Mouse (Mus musculus): ENCODE data around the gene Emc10.

Emc10 gene

DNA sequence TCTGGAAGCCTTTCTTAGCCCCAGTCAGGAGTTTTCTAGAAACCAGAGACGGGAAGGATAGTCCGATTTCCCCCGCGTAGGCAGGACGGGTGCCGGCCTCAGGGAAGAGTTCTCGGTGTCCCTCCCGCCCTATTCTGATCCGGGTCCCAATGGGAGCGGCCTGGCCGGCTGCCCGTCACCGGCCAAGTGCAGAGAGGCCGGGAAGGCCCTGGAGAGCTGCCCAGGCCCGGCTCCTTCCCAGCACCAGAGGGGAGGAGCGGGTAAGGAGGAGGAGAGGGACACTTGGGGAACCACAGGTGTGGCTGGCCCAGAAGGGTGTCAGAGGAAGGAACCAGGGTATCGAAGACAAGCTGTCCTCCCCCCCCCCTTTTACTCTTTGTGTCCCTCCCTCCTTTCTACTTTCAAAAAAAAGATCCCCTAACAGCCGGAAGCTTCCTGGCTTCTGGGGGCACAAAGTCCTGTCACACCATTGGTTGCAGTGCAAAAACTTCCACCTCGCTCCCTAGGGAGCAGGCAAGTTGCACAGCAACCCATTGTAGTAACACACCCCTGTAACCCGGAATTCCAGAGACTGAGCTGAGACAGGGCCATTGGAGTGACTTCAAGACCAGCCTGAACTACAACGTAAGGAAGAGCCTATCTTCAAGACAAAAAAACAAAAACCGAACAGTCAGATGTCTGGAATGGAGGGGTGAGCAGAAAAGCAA lies 28.9 kb upstream of the Emc10 start:
- in situ Hi-C loops (cut with MboI), result no loop called here

DNA sequence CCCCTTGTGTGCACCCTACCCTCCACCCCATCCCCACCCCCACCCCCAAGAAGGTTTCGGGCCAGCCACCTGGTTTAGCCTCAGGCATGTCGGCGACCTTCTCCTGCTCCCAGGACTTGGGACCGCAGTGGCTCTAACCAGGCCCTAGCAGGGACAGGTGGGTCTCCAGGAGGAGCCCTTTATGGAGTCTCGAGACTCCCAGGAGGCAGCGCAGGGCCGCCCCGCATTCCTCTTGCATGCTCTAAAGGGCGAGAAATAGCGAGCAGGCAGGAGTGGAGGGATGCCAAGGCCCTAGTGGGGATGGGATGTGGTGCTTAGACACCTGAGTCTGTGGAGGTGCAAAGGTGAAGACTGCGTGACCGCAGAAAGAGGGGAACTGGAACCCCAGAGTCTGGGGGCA lies 28.2 kb upstream of the Emc10 start, which contains the start of gene Mybpc2:
Gene Mybpc2, minus strand, starts transcription at position 155 of the 400 bp plus-strand sequence.
- in situ Hi-C loops (cut with MboI), result no loop called here

DNA sequence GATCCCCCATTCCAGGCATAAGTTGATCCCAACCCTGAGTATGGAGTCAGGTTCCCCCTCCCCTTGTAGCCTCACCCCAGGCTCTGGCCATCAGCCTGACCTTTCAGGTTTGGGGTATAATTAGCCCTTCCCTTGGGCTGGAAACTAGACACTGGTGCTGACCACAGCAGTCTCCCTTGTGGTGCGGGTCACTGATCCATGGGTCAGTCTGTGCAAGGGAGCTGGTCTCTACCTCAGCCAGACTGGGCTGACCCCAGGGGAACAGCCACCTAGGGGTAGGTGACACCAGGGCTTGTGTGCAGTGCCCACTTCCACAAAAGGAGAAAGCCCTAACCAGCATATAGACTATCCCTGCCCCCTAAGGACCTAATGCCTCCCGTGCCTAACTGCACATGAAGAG lies 26.7 kb upstream of the Emc10 start:
- in situ Hi-C loops (cut with MboI), result no loop called here

DNA sequence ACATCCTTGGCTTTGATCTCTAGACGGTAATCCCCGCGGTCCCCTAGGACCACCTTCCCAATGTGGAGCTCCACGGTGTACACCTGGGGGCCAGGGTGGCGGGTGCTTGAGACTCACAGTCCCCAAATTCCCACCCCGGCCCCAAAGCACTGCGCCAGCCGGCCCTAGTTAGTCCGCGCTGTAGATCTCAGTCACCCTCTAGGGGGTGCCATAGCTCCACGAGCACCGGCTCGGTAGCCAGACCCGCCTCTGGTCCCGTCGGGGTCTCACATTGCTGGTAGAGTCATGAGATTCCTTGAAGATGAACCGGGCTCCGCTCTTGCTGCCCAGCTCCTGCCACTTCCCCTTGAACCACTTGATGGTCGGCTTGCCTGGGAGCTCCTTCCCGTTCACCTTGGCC lies 25.4 kb upstream of the Emc10 start:
- in situ Hi-C loops (cut with MboI), result no loop called here

DNA sequence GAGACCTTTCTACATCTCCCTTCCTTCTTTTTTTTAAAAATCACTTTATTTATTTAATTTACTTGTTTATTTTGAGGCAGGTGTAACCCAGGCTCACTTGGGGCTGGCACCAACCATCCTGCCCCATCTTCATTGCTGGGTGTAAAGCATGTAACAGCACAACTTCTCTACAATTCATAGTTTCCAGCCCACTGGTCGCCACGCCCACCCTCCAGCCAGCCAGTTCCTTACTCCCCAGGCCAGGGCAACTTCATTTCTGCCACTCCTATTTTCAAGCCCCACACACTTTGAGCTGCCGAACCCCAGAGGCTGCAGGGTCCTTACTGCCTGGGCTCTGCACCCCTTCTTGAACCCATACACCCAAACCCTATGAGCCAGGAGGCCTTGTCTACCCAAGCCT lies 24.7 kb upstream of the Emc10 start:
- in situ Hi-C loops (cut with MboI), result no loop called here

DNA sequence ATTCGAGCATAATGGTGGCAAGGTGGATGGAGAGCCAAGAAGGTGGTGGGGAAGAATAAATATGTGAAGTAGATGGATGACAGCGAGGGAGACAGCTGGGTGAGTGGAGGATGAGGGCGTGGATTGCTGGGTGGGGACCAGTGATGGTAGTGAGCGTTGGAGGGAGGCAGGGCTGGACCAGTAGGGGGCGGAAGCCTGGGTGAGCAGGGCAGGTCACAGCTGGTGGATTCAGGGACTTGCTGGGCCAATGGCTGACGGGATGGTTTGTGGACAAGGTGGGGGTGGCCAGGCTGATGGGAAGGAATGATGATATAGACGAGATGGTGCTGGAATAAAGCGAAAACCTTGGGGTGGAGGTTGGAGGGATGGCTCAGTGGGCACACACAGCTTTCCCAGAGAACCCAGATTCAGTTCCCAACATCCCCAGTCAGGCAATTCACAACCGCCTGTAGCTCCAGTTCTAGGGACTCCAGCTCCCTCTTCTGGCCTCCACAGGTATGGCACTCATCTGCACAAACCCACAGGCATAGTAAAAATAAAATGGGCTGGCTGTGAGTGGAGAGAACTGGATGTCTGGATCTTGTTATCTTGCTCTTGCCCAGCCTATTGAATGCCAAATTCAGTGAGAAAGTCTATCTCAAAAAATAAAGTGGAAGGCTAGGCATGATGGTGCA lies 23.0 kb upstream of the Emc10 start:
- in situ Hi-C loops (cut with MboI), result no loop called here

DNA sequence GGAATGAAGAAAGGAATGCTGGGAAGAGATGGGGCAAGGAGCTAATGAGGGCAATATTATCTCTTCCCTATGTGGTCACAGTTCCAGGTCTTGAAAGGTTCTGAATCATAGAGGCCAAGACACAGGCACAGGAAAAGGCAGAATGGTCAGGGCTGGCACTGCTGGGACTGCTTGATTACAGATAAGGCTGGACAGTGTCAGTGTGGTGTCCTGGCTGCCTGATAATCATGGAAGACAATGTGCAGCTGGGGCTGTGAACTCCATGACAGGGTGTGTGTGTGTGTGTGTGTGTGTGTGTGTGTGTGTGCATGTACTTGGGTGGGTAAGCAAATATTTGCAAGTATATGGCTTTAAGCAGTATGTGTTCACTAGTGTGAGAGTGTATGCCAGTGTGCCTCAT lies 11.2 kb upstream of the Emc10 start:
- in situ Hi-C loops (cut with MboI), result loop anchor here (5.0 kb wide), 1 partner anchor 135 kb away; no protein-coding TSS in a partner anchor

DNA sequence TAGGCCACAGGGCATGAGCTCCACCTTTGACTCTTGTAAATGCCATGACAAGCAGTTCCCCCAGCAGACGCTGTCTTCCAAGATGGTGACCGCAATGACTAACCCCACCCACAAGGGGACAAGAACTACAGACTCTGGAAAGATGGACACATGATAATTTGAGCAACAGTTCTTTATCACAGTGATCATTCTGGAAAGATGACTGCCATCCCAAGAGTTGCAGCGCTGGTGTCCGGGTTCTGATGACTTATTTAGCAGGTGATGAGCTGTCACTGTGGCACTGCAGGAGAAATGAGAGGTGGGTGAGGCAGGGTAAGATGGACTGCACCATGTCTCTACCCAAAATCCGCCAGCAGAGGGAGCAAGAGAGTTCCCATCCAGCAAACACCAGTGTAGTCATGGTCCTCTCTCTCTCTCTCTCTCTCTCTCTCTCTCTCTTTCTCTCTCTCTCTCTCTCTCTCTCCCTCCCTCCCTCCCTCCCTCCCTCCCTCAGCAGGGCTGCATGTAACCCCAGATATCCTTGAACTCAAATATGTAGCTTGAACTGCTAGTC lies 5.3 kb upstream of the Emc10 start:
- in situ Hi-C loops (cut with MboI), result no loop called here

DNA sequence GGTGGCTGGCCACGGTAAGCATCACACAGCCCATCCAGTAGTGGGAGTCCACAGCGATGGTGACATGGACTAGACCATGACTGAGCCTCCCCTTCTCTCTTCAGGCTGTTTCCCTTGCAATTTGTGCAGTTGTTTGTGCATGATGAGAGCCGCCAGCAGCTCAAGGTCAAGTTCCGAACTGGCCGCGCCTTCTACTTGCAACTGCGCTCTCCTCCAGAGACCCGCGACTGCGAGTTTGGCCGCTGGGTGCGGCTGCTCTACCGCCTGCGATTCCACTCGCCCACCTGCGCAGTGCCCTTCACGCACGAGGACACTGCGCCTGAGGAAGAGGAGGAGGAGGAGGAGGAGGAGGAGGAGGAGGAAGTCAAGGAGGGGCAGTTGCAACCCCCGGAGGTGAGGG lies 3.7 kb upstream of the Emc10 start:
- in situ Hi-C loops (cut with MboI), result no loop called here

DNA sequence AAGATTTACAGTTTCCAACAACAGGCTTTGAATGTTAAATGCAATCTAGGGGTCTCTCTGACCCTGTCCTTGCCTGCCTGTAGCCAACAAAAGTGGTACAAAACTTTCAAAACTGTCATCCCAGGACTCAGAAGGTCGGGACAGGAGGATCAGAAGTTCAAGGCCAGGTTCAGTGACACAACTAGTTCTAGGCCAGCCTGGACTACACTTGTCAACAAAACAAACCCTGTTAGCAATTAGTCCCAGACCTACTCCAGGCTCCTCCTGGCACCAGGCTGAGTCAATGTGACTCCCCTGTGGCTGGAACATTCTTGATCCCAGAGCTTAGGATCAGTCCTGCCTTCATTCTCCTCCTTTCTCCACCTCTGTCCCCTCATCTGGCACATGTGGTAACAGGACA lies 2.6 kb upstream of the Emc10 start:
- in situ Hi-C loops (cut with MboI), result loop anchor here (25.0 kb wide), 1 partner anchor 237 kb away; the partner anchor contains the start of genes Acp4 and Gm15517

DNA sequence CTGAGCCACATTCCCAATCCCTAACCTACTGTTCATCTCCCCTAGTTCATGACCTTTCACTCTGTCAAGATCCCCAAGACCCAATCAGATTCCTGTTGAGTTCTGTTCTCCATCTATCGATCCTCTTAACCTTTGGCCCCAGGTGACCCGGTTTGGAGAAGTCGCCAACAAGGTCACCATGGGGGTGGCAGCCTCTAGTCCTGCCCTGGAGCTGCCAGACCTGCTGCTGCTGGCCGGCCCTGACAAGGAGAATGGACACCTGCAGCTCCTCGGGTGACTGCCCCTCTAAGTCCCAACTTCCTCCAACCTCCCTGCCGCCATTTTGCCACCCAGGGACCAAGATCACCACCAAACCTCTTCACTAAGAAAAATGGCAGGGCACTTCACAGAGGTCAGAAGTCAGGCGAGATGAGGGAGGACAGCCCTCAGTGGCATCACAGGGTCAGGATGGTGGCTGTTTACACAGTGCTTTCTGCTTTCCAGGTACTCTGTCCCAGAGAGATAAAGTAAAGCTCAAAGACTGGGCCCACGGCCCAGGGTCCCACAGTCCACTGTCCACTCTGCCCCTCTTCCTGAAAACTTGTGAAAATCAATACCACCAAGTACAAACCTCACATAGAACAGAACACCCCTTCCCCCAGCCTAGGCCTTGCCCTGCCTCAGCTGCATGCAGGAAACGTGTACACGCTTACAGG lies 1.2 kb upstream of the Emc10 start:
- in situ Hi-C loops (cut with MboI), result loop anchor here (25.0 kb wide), 1 partner anchor 235 kb away; the partner anchor contains the start of genes Acp4 and Gm15517

DNA sequence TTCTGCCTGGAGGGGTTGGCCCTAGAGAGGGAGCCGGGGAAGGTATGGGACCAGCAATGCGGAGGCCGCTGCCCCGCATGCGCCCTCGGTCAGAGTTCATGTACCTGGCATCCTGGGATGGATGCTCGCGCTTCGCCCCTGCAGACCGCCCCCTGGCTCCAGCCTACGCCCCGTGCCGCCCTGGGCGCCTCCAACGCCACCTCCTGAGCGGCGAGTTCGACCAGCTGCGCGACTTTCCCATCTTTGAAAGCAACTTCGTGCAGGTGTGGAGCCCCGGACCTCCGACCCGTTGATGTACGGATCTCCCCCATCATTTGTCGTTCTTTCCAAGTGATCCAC lies 411 bp upstream of the Emc10 start:
- in situ Hi-C loops (cut with MboI), result loop anchor here (25.0 kb wide), 1 partner anchor 234 kb away; the partner anchor contains the start of genes Acp4 and Gm15517

DNA sequence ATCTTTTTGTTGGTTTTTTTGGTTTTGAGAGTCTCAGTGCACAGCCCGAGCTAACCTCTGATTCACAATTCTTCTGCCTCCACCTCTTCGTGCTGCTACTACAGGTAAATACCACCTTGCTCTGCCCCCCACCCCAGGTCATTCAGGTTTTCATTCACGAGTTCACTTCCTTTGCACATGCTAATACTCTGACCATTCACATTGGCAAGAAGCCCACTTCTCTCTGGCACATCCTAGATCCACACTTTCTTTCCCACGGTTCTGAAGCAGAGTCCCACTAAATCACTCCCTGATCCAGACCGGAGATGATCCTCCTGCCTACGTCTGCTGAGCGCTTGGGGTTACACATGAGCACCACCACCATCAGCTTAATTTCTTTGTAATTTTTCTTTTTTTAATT lies 1.2 kb downstream of the Emc10 start:
- in situ Hi-C loops (cut with MboI), result loop anchor here (25.0 kb wide), 1 partner anchor 233 kb away; the partner anchor contains the start of genes Acp4 and Gm15517

DNA sequence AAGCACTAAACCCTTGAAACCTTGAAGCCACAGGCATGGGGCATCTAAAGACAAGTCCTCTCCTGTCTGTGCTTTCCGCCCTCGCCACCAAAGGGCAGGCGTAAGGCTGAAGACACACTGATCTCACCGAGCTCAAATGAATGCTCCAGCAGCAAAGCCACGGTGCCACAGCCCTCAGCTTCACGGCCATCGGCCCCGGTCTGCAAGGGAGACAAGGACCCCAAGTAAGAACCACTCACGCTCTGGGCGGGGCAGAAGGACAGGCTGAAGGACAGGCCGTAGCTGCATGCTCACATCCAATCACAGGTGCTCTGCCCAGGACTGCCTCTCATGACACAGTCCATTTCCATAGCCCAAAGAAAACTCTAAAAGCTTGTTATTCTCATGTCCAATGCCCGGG lies 1.6 kb downstream of the Emc10 start:
- in situ Hi-C loops (cut with MboI), result loop anchor here (25.0 kb wide), 1 partner anchor 232 kb away; the partner anchor contains the start of genes Acp4 and Gm15517

DNA sequence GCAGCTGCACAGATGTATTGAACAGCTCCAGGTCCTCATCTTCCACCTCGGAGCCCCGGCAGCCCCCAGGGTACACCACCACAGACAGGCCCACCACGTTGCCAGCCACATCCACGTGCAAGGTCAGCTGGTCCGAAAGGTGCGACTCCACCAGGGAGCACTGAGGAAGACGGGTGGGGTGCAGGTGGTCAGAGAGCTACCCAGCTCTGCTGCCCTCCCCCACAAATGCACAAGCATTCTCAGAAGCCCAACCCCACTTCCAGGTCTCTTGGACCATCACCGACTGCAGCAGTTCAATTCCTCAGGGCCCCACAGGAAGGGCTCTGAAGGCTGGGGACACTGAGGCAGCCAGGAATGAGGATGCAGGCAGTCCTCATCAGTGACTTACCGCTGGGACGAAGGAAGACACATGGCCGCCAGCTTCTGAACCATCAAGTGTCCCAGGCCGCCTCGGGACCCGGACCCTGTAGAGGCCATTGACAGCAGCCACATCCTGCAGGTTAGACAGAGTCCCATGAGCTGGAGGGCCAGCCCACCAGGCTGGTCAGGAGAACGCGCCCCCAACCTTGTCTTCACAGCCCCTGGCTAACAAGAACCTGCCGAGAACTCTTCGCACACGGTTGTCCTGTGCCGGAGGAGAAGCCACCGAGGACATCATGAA lies 4.0 kb downstream of the Emc10 start:
- in situ Hi-C loops (cut with MboI), result loop anchor here (25.0 kb wide), 1 partner anchor 230 kb away; the partner anchor contains the start of genes Acp4 and Gm15517

DNA sequence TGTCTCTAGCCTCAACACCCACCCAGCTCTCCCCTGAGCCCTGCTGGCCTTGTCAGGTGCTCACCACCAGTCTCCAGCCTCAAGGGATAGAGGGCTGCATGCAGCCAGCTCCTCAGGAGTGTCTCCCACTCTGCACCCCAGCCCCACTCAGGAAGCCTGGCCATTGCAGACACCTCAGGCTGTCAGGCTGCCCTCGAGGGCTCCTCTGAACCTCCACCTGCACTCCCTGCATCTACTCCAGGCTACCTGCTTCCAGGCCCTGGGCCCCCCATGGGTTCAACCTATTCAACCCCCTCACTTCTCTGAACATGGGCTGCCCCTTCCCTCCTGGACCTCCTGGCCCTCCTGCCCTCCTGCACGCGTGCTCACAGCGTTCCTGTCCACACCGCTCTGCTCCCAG lies 4.9 kb downstream of the Emc10 start:
- in situ Hi-C loops (cut with MboI), result loop anchor here (25.0 kb wide), 1 partner anchor 229 kb away; the partner anchor contains the start of genes Acp4 and Gm15517

DNA sequence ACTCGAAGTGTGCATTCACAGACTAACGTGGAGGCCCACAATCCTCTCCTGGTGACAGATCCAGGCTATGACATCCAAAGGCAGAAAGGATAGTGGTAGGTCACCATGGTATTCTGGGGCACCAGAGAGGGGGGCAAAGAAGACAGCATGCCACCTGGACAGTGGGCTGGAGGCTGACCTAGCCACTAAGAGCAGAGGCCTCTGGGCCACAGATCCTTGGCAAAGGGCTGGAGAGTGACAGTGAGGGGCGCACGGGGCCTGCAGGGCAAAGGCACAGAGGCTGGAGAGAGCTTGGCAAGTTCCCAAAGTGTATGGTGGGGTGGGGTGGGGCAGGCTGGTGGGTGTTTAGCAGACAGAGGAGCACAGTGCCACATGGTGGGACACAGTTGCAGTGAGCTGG lies 6.0 kb downstream of the Emc10 start:
- in situ Hi-C loops (cut with MboI), result loop anchor here (25.0 kb wide), 1 partner anchor 228 kb away; the partner anchor contains the start of genes Acp4 and Gm15517

DNA sequence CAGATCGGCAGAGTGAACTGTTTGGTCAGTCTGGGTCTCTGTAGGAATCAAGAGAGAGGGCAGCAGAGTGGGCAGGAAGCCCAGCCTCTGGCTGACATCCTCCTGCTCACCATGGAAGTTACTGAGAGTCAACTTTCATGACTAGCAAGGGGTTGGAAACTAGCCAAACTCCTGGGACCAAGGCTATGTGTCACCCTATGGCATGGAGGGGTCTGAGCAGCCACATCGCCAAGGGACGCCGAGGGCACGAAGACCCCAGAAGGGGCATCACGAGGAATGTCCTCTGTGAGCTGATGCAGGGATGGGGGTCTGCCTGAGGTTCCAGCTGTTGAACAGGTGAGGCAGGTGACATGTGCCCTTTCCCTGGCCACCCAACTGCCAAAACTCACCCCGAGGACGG lies 7.8 kb downstream of the Emc10 start:
- in situ Hi-C loops (cut with MboI), result loop anchor here (25.0 kb wide), 1 partner anchor 226 kb away; the partner anchor contains the start of genes Acp4 and Gm15517

DNA sequence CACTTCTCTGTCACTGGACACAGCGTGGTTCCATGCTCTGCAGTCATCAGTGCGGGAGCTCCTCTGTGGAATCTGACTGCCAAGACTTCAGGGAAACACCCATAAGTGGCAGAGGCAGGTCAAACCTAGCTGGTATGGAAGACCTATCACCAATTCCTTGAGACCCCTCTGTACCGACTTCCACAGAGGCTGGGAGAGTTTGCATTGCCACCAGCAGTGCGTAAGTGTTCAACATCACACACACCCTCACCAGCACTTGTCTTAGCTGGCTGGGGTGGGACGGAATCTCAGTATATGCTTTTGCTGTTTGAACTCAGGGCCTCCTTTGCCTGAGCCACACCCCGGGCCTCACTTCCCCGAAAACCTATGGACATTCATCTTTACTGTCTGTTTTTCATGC lies 8.4 kb downstream of the Emc10 start:
- in situ Hi-C loops (cut with MboI), result loop anchor here (25.0 kb wide), 1 partner anchor 226 kb away; the partner anchor contains the start of genes Acp4 and Gm15517

DNA sequence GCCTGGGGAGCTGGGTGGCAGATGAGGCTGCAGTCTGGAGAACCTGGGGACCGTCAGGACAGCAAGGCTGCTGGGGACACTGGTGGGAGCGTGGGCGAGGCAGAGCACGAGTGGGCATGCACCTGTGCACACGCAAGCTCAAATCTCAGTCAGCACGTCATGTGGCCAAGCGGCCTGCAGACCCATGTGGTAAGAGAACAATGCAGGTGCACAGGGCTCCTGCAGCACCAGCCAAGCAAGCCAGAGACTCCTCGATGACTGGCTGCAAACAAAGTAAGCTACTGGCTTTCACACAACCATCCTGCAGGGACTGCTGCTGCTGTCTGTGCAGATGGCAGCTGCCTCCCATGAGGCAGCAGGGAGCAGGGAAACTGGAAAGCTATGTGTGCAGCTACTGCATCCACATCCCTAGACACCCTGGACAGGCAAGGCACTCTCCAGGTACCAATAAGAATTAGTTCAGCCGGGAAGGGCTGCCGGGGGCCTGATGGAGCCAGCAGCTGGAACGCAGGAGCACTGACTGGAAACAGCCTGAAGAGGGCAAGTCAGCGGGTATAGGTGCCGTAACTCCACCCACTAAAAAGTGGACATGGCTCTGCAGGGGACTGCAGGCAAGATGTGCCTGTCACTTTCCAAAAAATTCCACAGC lies 9.3 kb downstream of the Emc10 start:
- in situ Hi-C loops (cut with MboI), result loop anchor here (25.0 kb wide), 1 partner anchor 225 kb away; the partner anchor contains the start of genes Acp4 and Gm15517
